ENCODE assay signal across 7 mouse cellular contexts in the genomic region with DNA sequence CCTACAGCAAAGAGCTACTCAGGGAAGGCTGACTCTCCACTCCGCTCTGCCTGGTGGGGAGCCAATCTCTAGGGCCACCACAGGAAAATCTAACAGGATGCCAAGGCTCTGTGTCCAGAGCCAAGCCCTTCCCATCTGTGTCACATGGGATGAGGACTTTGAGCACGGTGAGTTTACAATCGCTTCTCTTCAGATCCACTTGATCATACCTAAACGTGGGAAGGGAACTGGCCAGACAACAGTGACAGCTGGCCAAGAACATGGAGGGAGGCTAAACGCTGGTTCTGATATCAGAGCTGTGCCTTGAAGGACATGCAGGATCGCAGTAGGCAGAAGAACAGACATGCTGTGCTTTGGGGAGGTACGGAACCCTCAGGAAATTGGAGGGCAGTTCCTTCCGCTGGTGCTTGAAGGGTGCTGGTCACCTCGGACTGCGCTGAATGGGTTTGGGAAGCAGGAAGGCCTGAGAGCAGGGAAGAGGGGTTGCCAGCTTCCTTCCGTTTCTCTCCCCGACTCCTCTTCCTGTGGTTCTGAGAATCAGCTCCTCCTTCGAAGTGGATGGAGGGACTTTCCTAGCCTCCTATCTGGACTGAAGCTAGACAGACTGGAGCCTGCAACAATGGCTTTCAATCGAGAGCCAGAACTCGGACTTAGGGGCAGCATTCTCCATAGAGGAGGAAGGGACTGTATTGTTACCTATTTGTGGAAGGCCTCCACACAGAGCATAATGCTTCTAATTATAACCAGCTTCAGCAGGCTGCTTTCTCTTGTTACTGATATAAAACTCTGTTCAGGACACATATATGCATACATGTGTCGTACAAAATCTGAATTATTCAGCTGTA. TPM values are rescaled to one million over a fixed set of nuclear protein-coding genes. Genes with fewer than 3 reads are reported as not detected.
DNase-seq lines count a peak whose midpoint lies in the region; TF ChIP-seq lines count a peak whose summit lies in the region.

No protein-coding gene starts in this region.

- no peak for TF ChIP-seq CTCF in brain, embryonic 14.5 days (IDR thresholded peaks at IDR 0.05; ENCODE audit: borderline replicate concordance, extremely low read depth, insufficient read depth, insufficient read length)

- DNase-seq in adrenal gland, postnatal 14 days, result peak; percentile 52
- peak; percentile 32 for DNase-seq in brain, embryonic 14.5 days (ENCODE audit: low read depth)
- DNase-seq in gastrocnemius, postnatal 36 days, result peak; percentile 25 to 26
- peak; percentile 52 for DNase-seq in kidney, adult 18-20 months
- peak; percentile 30 for DNase-seq in left cerebral cortex, postnatal 4 days
- peak; percentile 14 for DNase-seq in right cerebral cortex, postnatal 25 days
- DNase-seq in spleen, adult 12 weeks (ENCODE audit: low spot score), result no peak

- no peak for TF ChIP-seq POLR2A in brain, embryonic 14.5 days (IDR thresholded peaks at IDR 0.05; ENCODE audit: borderline replicate concordance, extremely low read depth, insufficient read depth, insufficient read length, poor library complexity, severe bottlenecking)

- intact Hi-C loops in gastrocnemius, postnatal 36 days (cut with DNase I), result no loop called here
- intact Hi-C loops in left cerebral cortex, postnatal 4 days (cut with DNase I), result no loop called here

RNA-seq across cellular contexts. Expression of a gene that starts 21.9 kb away (rescaled TPM):
- total RNA-seq in adrenal gland, postnatal 14 days (2021), result 9.8 and 11.5 TPM in 2 replicates
- polyA plus RNA-seq in brain, embryonic 14.5 days (2012; rRNA removed), result 5.3 and 8.8 TPM in 2 replicates
- 1 to 10 TPM; 2.2 to 4.4 TPM for total RNA-seq in gastrocnemius, postnatal 36 days (2021)
- 10 to 100 TPM; 13.2 to 16.0 TPM for total RNA-seq in left cerebral cortex, postnatal 4 days (2021)
